Mouse (Mus musculus) small intestine, adult 2 months (tissue): ENCODE data around the gene Phactr1.

Experiments
- CTCF ChIP-seq: fragments of 200-500 bp; IDR thresholded peaks from 2 replicates; pipeline ENCODE4 v1.5.1; 2012; ENCODE audit warnings: low read depth, mild to moderate bottlenecking, control low read depth, inconsistent platforms, low read length, moderate library complexity, mixed read lengths; ENCODE audit not compliant: insufficient replicate concordance, insufficient read length; ENCODE audit errors: extremely low read depth
- POLR2A ChIP-seq: fragments of 200-500 bp; IDR thresholded peaks from 2 replicates; pipeline ENCODE4 v1.6.1; 2012; ENCODE audit warnings: low read depth, mild to moderate bottlenecking, control low read depth, inconsistent platforms, low read length, moderate library complexity

GRCm38 (mm10) chr13:43032451-43032850 lies 352.0 kb downstream of the Phactr1 start:
- no peak for TF ChIP-seq CTCF
- no peak for TF ChIP-seq POLR2A
